Mouse (Mus musculus) kidney, adult 2 months (tissue): ENCODE measurements around the gene Sdf2.

ENCODE experiments used
- CTCF ChIP-seq: fragments of 200-500 bp; conservative IDR thresholded peaks from 2 replicates; pipeline ENCODE4 v1.5.1; 2011; ENCODE audit warnings: low read depth, mild to moderate bottlenecking, control low read depth, low read length, moderate library complexity, mixed read lengths; ENCODE audit not compliant: insufficient read depth, insufficient read length
- POLR2A ChIP-seq: fragments of 200-500 bp; IDR thresholded peaks from one replicate; pipeline ENCODE4 v1.6.1; 2011; ENCODE audit warnings: low read depth, low read length, control low read depth

GRCm38 (mm10) chr11:78247012-78247348 is 1.4 kb downstream of the Sdf2 start:
- no peak for TF ChIP-seq CTCF
- no peak for TF ChIP-seq POLR2A
